Mouse (Mus musculus) myocyte (in vitro differentiated cells): ENCODE measurements around the gene Sec16b. TPM values are rescaled to one million over a fixed set of nuclear protein-coding genes. Genes with fewer than 3 reads are reported as not detected.

Experiments
- H3K27me3 ChIP-seq: one replicate; pipeline ENCODE4 v1.6.1; 2011; ENCODE audit not compliant: control insufficient read depth, insufficient read depth, insufficient read length
- H3K36me3 ChIP-seq: one replicate; pipeline ENCODE4 v1.6.1; 2011; ENCODE audit not compliant: control insufficient read depth, insufficient read depth
- H3K4me2 ChIP-seq: one replicate; pipeline ENCODE4 v1.6.1; 2011; ENCODE audit warnings: low read depth, control low read depth
- H3K4me3 ChIP-seq: one replicate; pipeline ENCODE4 v1.5.1; 2011; ENCODE audit warnings: mild to moderate bottlenecking, control low read depth, moderate library complexity
- H3K79me2 ChIP-seq: one replicate; pipeline ENCODE4 v1.6.1; 2011; ENCODE audit not compliant: control insufficient read depth, insufficient read depth
- H3ac ChIP-seq: one replicate; pipeline ENCODE4 v1.6.1; 2011; ENCODE audit not compliant: control insufficient read depth, insufficient read length
- CEBPB ChIP-seq: IDR thresholded peaks from 2 replicates; pipeline ENCODE4 v1.6.1; 2011; ENCODE audit warnings: mild to moderate bottlenecking, moderate library complexity; ENCODE audit not compliant: poor library complexity, insufficient read depth, severe bottlenecking
- E2F4 ChIP-seq: IDR thresholded peaks from one replicate; pipeline ENCODE4 v1.6.1; 2011; ENCODE audit warnings: mild to moderate bottlenecking, control low read depth, moderate library complexity; ENCODE audit not compliant: insufficient read depth
- MAX ChIP-seq: IDR thresholded peaks from one replicate; pipeline ENCODE4 v1.6.1; 2011; ENCODE audit warnings: low read depth, mild to moderate bottlenecking, control low read depth
- MYOD1 ChIP-seq, 3 experiments: IDR thresholded peaks; one replicate each; pipeline ENCODE4 v1.6.1; 2011; ENCODE audit warnings: control low read depth in 2 of 3, low read depth in 2 of 3, mild to moderate bottlenecking in 2 of 3, moderate library complexity in 1 of 3; ENCODE audit not compliant: insufficient read length in 2 of 3, control insufficient read depth in 1 of 3
- MYOG ChIP-seq, 3 experiments: IDR thresholded peaks; one replicate each; pipeline ENCODE4 v1.6.1; 2011; ENCODE audit warnings: control low read depth in 2 of 3, low read depth in 2 of 3, mild to moderate bottlenecking in 2 of 3; ENCODE audit not compliant: insufficient read length in 2 of 3, control insufficient read depth in 1 of 3, insufficient read depth in 1 of 3
- POLR2A ChIP-seq: IDR thresholded peaks from one replicate; pipeline ENCODE4 v1.6.1; 2011; ENCODE audit warnings: low read depth, mild to moderate bottlenecking, control low read depth, moderate library complexity; ENCODE audit not compliant: insufficient read length
- POLR2AphosphoS2 ChIP-seq: IDR thresholded peaks from one replicate; pipeline ENCODE4 v1.6.1; 2011; ENCODE audit warnings: low read depth, control low read depth; ENCODE audit not compliant: insufficient read length
- REST ChIP-seq: IDR thresholded peaks from one replicate; pipeline ENCODE4 v1.6.1; 2011; ENCODE audit warnings: mild to moderate bottlenecking, control low read depth, moderate library complexity; ENCODE audit not compliant: insufficient read depth, insufficient read length
- SRF ChIP-seq: IDR thresholded peaks from one replicate; pipeline ENCODE4 v1.6.1; 2011; ENCODE audit warnings: low read depth; ENCODE audit not compliant: control insufficient read depth, insufficient read length
- TCF12 ChIP-seq: IDR thresholded peaks from one replicate; pipeline ENCODE4 v1.6.1; 2011; ENCODE audit warnings: mild to moderate bottlenecking, control low read depth; ENCODE audit not compliant: poor library complexity, insufficient read depth, severe bottlenecking
- TCF3 ChIP-seq: IDR thresholded peaks from one replicate; pipeline ENCODE4 v1.6.1; 2011; ENCODE audit warnings: low read depth, control low read depth; ENCODE audit not compliant: insufficient read length
- USF1 ChIP-seq: IDR thresholded peaks from one replicate; pipeline ENCODE4 v1.6.1; 2011; ENCODE audit warnings: low read depth, mild to moderate bottlenecking, control low read depth, moderate library complexity
- polyA plus RNA-seq: library from polyadenylated mRNA; unstranded; fragments of >200 nt; fragmentation: generic; extraction: Trizol; gene quantifications from one replicate; pipeline ENCODE4 v1.2.1, GENCODE M21; 2012; ENCODE audit warnings: missing spikeins

Gene Sec16b
- polyA plus RNA-seq, 1 experiment = 4.3 TPM

GRCm38 (mm10) chr1:157503071-157503470, 3.5 kb upstream of the Sec16b start:
- H3K36me3 ChIP-seq = no peaks in the 10 kb centered on the region
- H3K4me3 ChIP-seq = no peak overlapping the region
- no peaks in the 10 kb centered on the region for H3K27me3 ChIP-seq
- H3K4me2 ChIP-seq = no peak overlapping the region
- no peaks in the 10 kb centered on the region for H3K79me2 ChIP-seq
- TF ChIP-seq MYOD1 (IDR thresholded peaks at IDR 0.05; ENCODE audit: control insufficient read depth in 1 of 3, insufficient read length in 2 of 3, low read depth in 2 of 3) (no peak), POLR2AphosphoS2 (no peak), MAX (no peak), TCF3 (no peak), E2F4 (no peak), CEBPB (no peak)
- no peak overlapping the region for H3ac ChIP-seq

GRCm38 (mm10) chr1:157506995-157507595, 567 bp downstream of the Sec16b start:
- H3K79me2 ChIP-seq = no peaks in the 10 kb centered on the region
- peak overlapping the region; percentile 21 for H3K4me3 ChIP-seq
- H3K36me3 ChIP-seq = no peaks in the 10 kb centered on the region
- H3K27me3 ChIP-seq = no peaks in the 10 kb centered on the region
- no peak overlapping the region for H3ac ChIP-seq
- TF ChIP-seq SRF = no peak
- TF ChIP-seq MYOG (IDR thresholded peaks at IDR 0.05; ENCODE audit: control insufficient read depth in 1 of 3, insufficient read depth in 1 of 3, insufficient read length in 2 of 3, low read depth in 2 of 3) = no peak
- no peak for TF ChIP-seq E2F4
- no peak for TF ChIP-seq POLR2A
- TF ChIP-seq REST = no peak
- TF ChIP-seq POLR2AphosphoS2 = no peak
- TF ChIP-seq CEBPB = no peak
- TF ChIP-seq MYOD1 (IDR thresholded peaks at IDR 0.05; ENCODE audit: control insufficient read depth in 1 of 3, insufficient read length in 2 of 3, low read depth in 2 of 3) = no peak
- no peak for TF ChIP-seq TCF3
- no peak for TF ChIP-seq TCF12
- peak overlapping the region; percentile 88 for H3K4me2 ChIP-seq

- no peaks in the 10 kb centered on the region for H3K27me3 ChIP-seq
- peak overlapping the region; percentile 88 for H3K4me2 ChIP-seq
- H3K4me3 ChIP-seq = peak overlapping the region; percentile 21
- H3ac ChIP-seq = no peak overlapping the region
- TF ChIP-seq POLR2A = peak; percentile 54
- TF ChIP-seq MAX = no peak
- peak; percentile 2 for TF ChIP-seq USF1
- TF ChIP-seq MYOD1 (IDR thresholded peaks at IDR 0.05; ENCODE audit: control insufficient read depth in 1 of 3, insufficient read length in 2 of 3, low read depth in 2 of 3) = peak in 2 of 3 experiments; percentile 48 to 52
- TF ChIP-seq TCF12 = no peak
- TF ChIP-seq POLR2AphosphoS2 = peak; percentile 41
- no peaks in the 10 kb centered on the region for H3K79me2 ChIP-seq
- H3K36me3 ChIP-seq = no peaks in the 10 kb centered on the region
Measured at GRCm38 (mm10) chr1:157507814-157508213, 1.3 kb downstream of the Sec16b start.

- no peak overlapping the region for H3ac ChIP-seq
- H3K4me3 ChIP-seq = no peak overlapping the region
- H3K79me2 ChIP-seq = no peaks in the 10 kb centered on the region
- no peaks in the 10 kb centered on the region for H3K36me3 ChIP-seq
- H3K27me3 ChIP-seq = no peaks in the 10 kb centered on the region
- TF ChIP-seq TCF12 = no peak
- TF ChIP-seq POLR2AphosphoS2 = no peak
- TF ChIP-seq USF1 = no peak
- no peak for TF ChIP-seq MYOG (IDR thresholded peaks at IDR 0.05; ENCODE audit: control insufficient read depth in 1 of 3, insufficient read depth in 1 of 3, insufficient read length in 2 of 3, low read depth in 2 of 3)
- TF ChIP-seq SRF = no peak
- no peak for TF ChIP-seq REST
- TF ChIP-seq TCF3 = no peak
- no peak for TF ChIP-seq E2F4
- TF ChIP-seq CEBPB = no peak
- TF ChIP-seq MAX = no peak
- no peak for TF ChIP-seq MYOD1 (IDR thresholded peaks at IDR 0.05; ENCODE audit: control insufficient read depth in 1 of 3, insufficient read length in 2 of 3, low read depth in 2 of 3)
- no peak for TF ChIP-seq POLR2A
- no peak overlapping the region for H3K4me2 ChIP-seq
Measured at GRCm38 (mm10) chr1:157512690-157513448, 6.3 kb downstream of the Sec16b start.

GRCm38 (mm10) chr1:157513559-157513958, 7.0 kb downstream of the Sec16b start:
- Histone ChIP-seq H3K79me2 (no peaks in the 10 kb centered on the region), H3K4me3 (no peak overlapping the region), H3K4me2 (no peak overlapping the region), H3K27me3 (no peaks in the 10 kb centered on the region), H3ac (no peak overlapping the region), H3K36me3 (no peaks in the 10 kb centered on the region)
- TF ChIP-seq E2F4 (no peak), TCF3 (no peak), USF1 (no peak), TCF12 (no peak), POLR2A (no peak), SRF (no peak), POLR2AphosphoS2 (no peak), MYOG (IDR thresholded peaks at IDR 0.05; ENCODE audit: control insufficient read depth in 1 of 3, insufficient read depth in 1 of 3, insufficient read length in 2 of 3, low read depth in 2 of 3) (no peak), MYOD1 (IDR thresholded peaks at IDR 0.05; ENCODE audit: control insufficient read depth in 1 of 3, insufficient read length in 2 of 3, low read depth in 2 of 3) (no peak), MAX (no peak), REST (no peak), CEBPB (no peak)
